Mouse (Mus musculus) kidney, postnatal 0 days (tissue): ENCODE measurements at regions not wholly inside any gene's neighbourhood (a gene's known extent, or its start where the extent isn't known, plus 50 kb on each side); places are given as distances from the start of the nearest gene placed in this dataset.
A peak's percentile ranks its signal among the peaks of the same experiment; 100 is the strongest.

Experiments used
- ATAC-seq: fragments of 200-750 bp; cut with Nextera tagmentation; replicated peaks from 2 replicates; pipeline ENCODE4 v1.8.0; 2017; ENCODE audit warnings: low read depth, moderate number of reproducible peaks, moderate TSS enrichment, moderate library complexity; ENCODE audit not compliant: low FRiP score
- DNase-seq: peaks from one replicate; pipeline ENCODE4 v3.0.0-alpha.2; 2016; ENCODE audit warnings: low spot score
- H3K27ac ChIP-seq: fragments of 300-500 bp; sonication (generic); 2 replicates; pipeline ENCODE4 v1.5.1; 2014; ENCODE audit warnings: mild to moderate bottlenecking
- H3K27me3 ChIP-seq: fragments of 300-500 bp; sonication (generic); 2 replicates; pipeline ENCODE4 v1.6.1; 2014; ENCODE audit warnings: low read length, mixed read lengths; ENCODE audit not compliant: insufficient read depth
- H3K36me3 ChIP-seq: fragments of 300-500 bp; sonication (generic); 2 replicates; pipeline ENCODE4 v1.6.1; 2014; ENCODE audit warnings: low read length, mixed read lengths; ENCODE audit not compliant: insufficient read depth
- H3K4me1 ChIP-seq: fragments of 300-500 bp; sonication (generic); replicated peaks from 2 replicates; pipeline ENCODE4 v1.6.1; 2014; ENCODE audit warnings: antibody characterized with exemption, low read length, mixed read lengths; ENCODE audit not compliant: insufficient read depth
- H3K4me2 ChIP-seq: fragments of 300-500 bp; sonication (generic); 2 replicates; pipeline ENCODE4 v1.6.1; 2014; ENCODE audit warnings: mild to moderate bottlenecking, low read length, moderate library complexity, mixed read lengths
- H3K4me3 ChIP-seq: fragments of 300-500 bp; sonication (generic); replicated peaks from 2 replicates; pipeline ENCODE4 v1.5.1; 2014; ENCODE audit warnings: low read depth, low read length
- H3K9ac ChIP-seq: fragments of 300-500 bp; sonication (generic); 2 replicates; pipeline ENCODE4 v1.6.1; 2014; ENCODE audit warnings: low read depth, low read length
- H3K9me3 ChIP-seq: fragments of 300-500 bp; sonication (generic); replicated peaks from 2 replicates; pipeline ENCODE4 v1.6.1; 2016; ENCODE audit warnings: low read length, inconsistent platforms, mixed read lengths
- CTCF ChIP-seq: IDR thresholded peaks from 2 replicates; pipeline ENCODE4 v1.5.1; 2016; ENCODE audit warnings: antibody characterized with exemption, low read depth, mild to moderate bottlenecking, moderate library complexity
- WGBS: fragments of 180-500 bp; shearing (Covaris S2); extraction: QIAGEN DNeasy Blood & Tissue Kit; methylation state at CpG from one replicate; pipeline ENCODE4 v1.1.7; 2014; 5-methylcytosine and 5-hydroxymethylcytosine counted together

DNA sequence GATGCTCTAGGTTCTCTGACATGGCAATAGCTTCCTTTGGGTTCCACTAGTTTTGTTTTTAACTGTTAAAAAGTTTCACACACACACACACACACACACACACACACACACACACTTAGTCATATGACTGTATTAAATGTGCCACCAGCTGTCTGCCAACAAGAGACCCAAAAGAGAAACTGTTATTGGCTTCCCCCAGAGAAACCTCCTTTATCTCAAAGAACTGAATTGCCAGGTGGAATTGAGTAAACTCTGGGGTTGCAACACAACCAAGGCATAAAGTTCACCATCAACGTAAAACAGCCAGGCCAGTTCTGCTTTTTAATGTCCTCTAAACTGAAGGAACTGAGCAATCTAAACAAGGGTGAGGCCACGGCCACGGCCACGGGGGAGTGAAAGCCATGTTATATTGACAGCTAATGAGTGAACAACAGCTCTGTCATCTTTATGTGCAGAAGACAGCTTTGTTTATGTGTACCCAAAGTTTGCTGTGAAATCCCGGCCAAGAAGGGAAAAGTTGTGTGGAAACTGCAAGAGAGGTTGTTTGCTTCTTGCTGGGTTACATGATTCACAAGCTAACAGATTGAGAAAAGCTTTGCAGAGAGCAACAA lies 69.3 kb downstream of the Btg1 start:
- no peak overlapping the region for H3K9ac ChIP-seq
- H3K27ac ChIP-seq, result peak overlapping the region; percentile 69; the same call in 1 of the 2 replicates
- ATAC-seq (no peak), DNase-seq (peak; percentile 51)
- 13% methylated on average over 5 of the region's 5 CpGs for WGBS
- H3K4me3 ChIP-seq, result no peak overlapping the region
- no peak overlapping the region for H3K4me2 ChIP-seq
- H3K9me3 ChIP-seq, result no peaks in the 10 kb centered on the region
- no peaks in the 10 kb centered on the region for H3K36me3 ChIP-seq
- H3K4me1 ChIP-seq, result 0 out of 2 replicates have a peak, but pooled peaks cover 3% of the 10 kb centered on the region
- no peaks in the 10 kb centered on the region for H3K27me3 ChIP-seq
- no peak for TF ChIP-seq CTCF

- ATAC-seq, result peak; percentile 80
- Histone ChIP-seq H3K9ac (no peak overlapping the region), H3K27ac (peak overlapping the region; percentile 74), H3K27me3 (no peaks in the 10 kb centered on the region), H3K4me1 (0 out of 2 replicates have a peak, but pooled peaks cover 3% of the 10 kb centered on the region), H3K4me2 (no peak overlapping the region), H3K9me3 (no peaks in the 10 kb centered on the region), H3K36me3 (no peaks in the 10 kb centered on the region), H3K4me3 (no peak overlapping the region)
- no peak for TF ChIP-seq CTCF
- WGBS, result 40% methylated on average over 6 of the region's 6 CpGs
- peak; percentile 73 for DNase-seq
Measured at GRCm38 (mm10) chr10:96686659-96687440, 70.0 kb downstream of the Btg1 start.

DNA sequence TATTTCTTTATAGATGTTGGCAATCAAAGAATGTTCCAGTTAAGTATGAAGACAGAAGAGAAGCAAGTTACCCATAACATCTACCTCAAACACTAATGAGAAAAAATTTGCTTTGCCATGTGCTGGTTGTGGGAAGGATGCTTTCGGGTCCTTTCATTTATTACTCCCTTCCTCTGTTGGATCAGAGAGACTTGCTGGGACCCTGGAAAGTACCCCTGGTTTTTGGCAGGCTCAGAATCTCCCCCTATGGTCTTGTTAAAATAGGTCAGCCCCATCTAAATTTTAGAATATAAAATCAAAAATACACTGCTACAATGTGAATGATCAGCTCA lies 70.6 kb downstream of the Btg1 start:
- Histone ChIP-seq H3K36me3 (no peaks in the 10 kb centered on the region), H3K4me2 (no peak overlapping the region), H3K27me3 (no peaks in the 10 kb centered on the region), H3K27ac (peak overlapping the region; percentile 74), H3K4me3 (no peak overlapping the region), H3K9ac (no peak overlapping the region), H3K4me1 (0 out of 2 replicates have a peak, but pooled peaks cover 3% of the 10 kb centered on the region), H3K9me3 (no peaks in the 10 kb centered on the region)
- DNase-seq, result no peak
- no peak for TF ChIP-seq CTCF
- ATAC-seq, result no peak
- WGBS, result 84% methylated on average over 1 of the region's 1 CpGs

- ATAC-seq (no peak), DNase-seq (peak; percentile 52)
- no peaks in the 10 kb centered on the region for H3K36me3 ChIP-seq
- H3K4me1 ChIP-seq, result 0 out of 2 replicates have a peak, but pooled peaks cover 3% of the 10 kb centered on the region
- no peaks in the 10 kb centered on the region for H3K9me3 ChIP-seq
- peak overlapping the region; percentile 65 for H3K27ac ChIP-seq
- 49% methylated on average over 11 of the region's 11 CpGs for WGBS
- no peaks in the 10 kb centered on the region for H3K27me3 ChIP-seq
- peak overlapping the region; percentile 27; the same call in 1 of the 2 replicates for H3K4me2 ChIP-seq
- TF ChIP-seq CTCF, result no peak
- no peak overlapping the region for H3K9ac ChIP-seq
- H3K4me3 ChIP-seq, result no peak overlapping the region
Measured at GRCm38 (mm10) chr10:96689976-96690867, 73.4 kb downstream of the Btg1 start.

- 12% methylated on average over 2 of the region's 2 CpGs for WGBS
Measured at GRCm38 (mm10) chr10:96690868-96691302, 74.1 kb downstream of the Btg1 start.

More at GRCm38 (mm10) chr10:96690868-96691302, 74.1 kb downstream of the Btg1 start:
- ATAC-seq (peak; percentile 58), DNase-seq (peak; percentile 73)
- Histone ChIP-seq H3K9me3 (no peaks in the 10 kb centered on the region), H3K4me1 (0 out of 2 replicates have a peak, but pooled peaks cover 3% of the 10 kb centered on the region), H3K36me3 (no peaks in the 10 kb centered on the region), H3K27ac (peak overlapping the region; percentile 65), H3K4me3 (no peak overlapping the region), H3K27me3 (no peaks in the 10 kb centered on the region), H3K9ac (no peak overlapping the region), H3K4me2 (peak overlapping the region; percentile 27; the same call in 1 of the 2 replicates)
- TF ChIP-seq CTCF, result no peak
